Mouse (Mus musculus) testis, adult 2 months (tissue): ENCODE measurements at regions not wholly inside any gene's neighbourhood (a gene's known extent, or its start where the extent isn't known, plus 50 kb on each side); places are given as distances from the start of the nearest gene placed in this dataset.

Experiments used
- H3K27ac ChIP-seq: fragments of 200-500 bp; 2 replicates; pipeline ENCODE4 v1.5.1; 2012; ENCODE audit warnings: low read depth, low read length; ENCODE audit not compliant: control insufficient read depth, insufficient read depth
- H3K27me3 ChIP-seq: fragments of 200-500 bp; 2 replicates; pipeline ENCODE4 v1.6.1; 2012; ENCODE audit warnings: mild to moderate bottlenecking, low read length, moderate library complexity; ENCODE audit not compliant: control insufficient read depth, insufficient read depth
- H3K36me3 ChIP-seq: fragments of 200-500 bp; 2 replicates; pipeline ENCODE4 v1.6.1; 2012; ENCODE audit warnings: mild to moderate bottlenecking, low read length; ENCODE audit not compliant: control insufficient read depth, insufficient read depth
- H3K4me1 ChIP-seq: fragments of 200-500 bp; 2 replicates; pipeline ENCODE4 v1.6.1; 2012; ENCODE audit warnings: low read length; ENCODE audit not compliant: control insufficient read depth, insufficient read depth
- H3K4me3 ChIP-seq: fragments of 200-500 bp; 2 replicates; pipeline ENCODE4 v1.5.1; 2012; ENCODE audit warnings: low read depth, mild to moderate bottlenecking, low read length, moderate library complexity, mixed read lengths; ENCODE audit not compliant: control insufficient read depth
- CTCF ChIP-seq: fragments of 200-500 bp; IDR thresholded peaks from 2 replicates; pipeline ENCODE4 v1.5.1; 2012; ENCODE audit warnings: low read depth, mild to moderate bottlenecking, inconsistent platforms, low read length, moderate library complexity; ENCODE audit not compliant: control insufficient read depth, insufficient read depth, insufficient replicate concordance
- POLR2A ChIP-seq: fragments of 200-500 bp; IDR thresholded peaks from 2 replicates; pipeline ENCODE4 v1.6.1; 2012; ENCODE audit warnings: low read depth, mild to moderate bottlenecking, inconsistent platforms, low read length, moderate library complexity; ENCODE audit not compliant: control insufficient read depth

- H3K36me3 ChIP-seq, result no peaks in the 10 kb centered on the region
- TF ChIP-seq POLR2A (no peak), CTCF (no peak)
These were observed 170.0 kb upstream of the Nr5a2 start for GRCm38 (mm10) chr1:137130264-137130663.

GRCm38 (mm10) chr1:137129116-137129515 lies 168.9 kb upstream of the Nr5a2 start:
- TF ChIP-seq POLR2A, result no peak
- no peak for TF ChIP-seq CTCF
- no peaks in the 10 kb centered on the region for H3K4me1 ChIP-seq
- no peak overlapping the region for H3K4me3 ChIP-seq
- no peak overlapping the region for H3K27ac ChIP-seq
- H3K36me3 ChIP-seq, result no peaks in the 10 kb centered on the region
- H3K27me3 ChIP-seq, result no peaks in the 10 kb centered on the region

More at GRCm38 (mm10) chr1:137130264-137130663, 170.0 kb upstream of the Nr5a2 start:
- no peaks in the 10 kb centered on the region for H3K27me3 ChIP-seq
- no peak overlapping the region for H3K4me3 ChIP-seq
- no peak overlapping the region for H3K27ac ChIP-seq
- no peaks in the 10 kb centered on the region for H3K4me1 ChIP-seq

GRCm38 (mm10) chr1:137117866-137118265 lies 157.6 kb upstream of the Nr5a2 start:
- no peak for TF ChIP-seq CTCF
- no peak for TF ChIP-seq POLR2A
- H3K27ac ChIP-seq, result no peak overlapping the region
- no peaks in the 10 kb centered on the region for H3K36me3 ChIP-seq
- no peak overlapping the region for H3K4me3 ChIP-seq
- H3K27me3 ChIP-seq, result no peaks in the 10 kb centered on the region
- no peaks in the 10 kb centered on the region for H3K4me1 ChIP-seq

GRCm38 (mm10) chr1:137106444-137106843 lies 146.2 kb upstream of the Nr5a2 start:
- TF ChIP-seq CTCF, result no peak
- no peak for TF ChIP-seq POLR2A
- Histone ChIP-seq H3K27ac (no peak overlapping the region), H3K27me3 (no peaks in the 10 kb centered on the region), H3K4me1 (no peaks in the 10 kb centered on the region), H3K36me3 (no peaks in the 10 kb centered on the region), H3K4me3 (no peak overlapping the region)

GRCm38 (mm10) chr1:137091762-137092161 lies 131.5 kb upstream of the Nr5a2 start:
- no peaks in the 10 kb centered on the region for H3K36me3 ChIP-seq
- no peaks in the 10 kb centered on the region for H3K27me3 ChIP-seq
- no peaks in the 10 kb centered on the region; the same call in 1 of the 2 replicates for H3K4me1 ChIP-seq
- H3K4me3 ChIP-seq, result no peak overlapping the region
- H3K27ac ChIP-seq, result no peak overlapping the region
- TF ChIP-seq POLR2A, result no peak
- TF ChIP-seq CTCF, result no peak

- TF ChIP-seq POLR2A, result no peak
- TF ChIP-seq CTCF, result no peak
- H3K4me3 ChIP-seq, result peak overlapping the region; percentile 62; the same call in 1 of the 2 replicates
- H3K4me1 ChIP-seq, result no peaks in the 10 kb centered on the region; the same call in 1 of the 2 replicates
- no peaks in the 10 kb centered on the region for H3K27me3 ChIP-seq
- no peaks in the 10 kb centered on the region for H3K36me3 ChIP-seq
- H3K27ac ChIP-seq, result no peak overlapping the region
These were observed 127.9 kb upstream of the Nr5a2 start for GRCm38 (mm10) chr1:137088148-137088547.

- no peak overlapping the region for H3K4me3 ChIP-seq
- no peaks in the 10 kb centered on the region for H3K36me3 ChIP-seq
- no peaks in the 10 kb centered on the region for H3K27me3 ChIP-seq
- no peaks in the 10 kb centered on the region; the same call in 1 of the 2 replicates for H3K4me1 ChIP-seq
- TF ChIP-seq POLR2A (no peak), CTCF (no peak)
- H3K27ac ChIP-seq, result no peak overlapping the region
These were observed 126.5 kb upstream of the Nr5a2 start for GRCm38 (mm10) chr1:137086766-137087165.

- Histone ChIP-seq H3K27me3 (no peaks in the 10 kb centered on the region), H3K4me1 (no peaks in the 10 kb centered on the region), H3K27ac (no peak overlapping the region), H3K4me3 (no peak overlapping the region), H3K36me3 (no peaks in the 10 kb centered on the region)
- TF ChIP-seq CTCF, result no peak
- no peak for TF ChIP-seq POLR2A
These were observed 123.3 kb upstream of the Nr5a2 start for GRCm38 (mm10) chr1:137083500-137083899.
